Mouse (Mus musculus): ENCODE results near the gene Surf1.

DNA sequence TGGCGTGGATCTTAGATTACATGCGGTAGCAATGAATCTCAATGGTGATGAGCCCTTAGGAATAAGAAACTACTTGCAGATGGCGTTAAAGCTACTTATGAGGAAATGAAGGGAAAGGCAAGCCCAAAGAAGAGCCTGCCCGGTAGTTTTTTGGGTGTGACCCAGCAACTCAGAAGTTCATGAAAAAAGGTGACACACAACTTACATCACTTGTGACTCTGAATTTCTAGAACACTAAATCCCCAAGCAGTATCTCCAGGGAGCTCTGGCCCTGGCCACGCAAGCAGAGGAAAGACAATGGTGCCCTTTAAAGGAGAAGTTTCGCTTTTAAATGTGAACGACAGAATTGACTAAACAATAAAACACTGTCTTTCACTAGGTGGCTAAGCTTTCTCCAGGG, 13.0 kb downstream of the Surf1 start:
- no peak for TF ChIP-seq CTCF (IDR thresholded peaks at IDR 0.05)
- TF ChIP-seq EP300 (IDR thresholded peaks at IDR 0.05), result no peak
